Mouse (Mus musculus) embryonic stem cell, embryonic (primary cell): ENCODE measurements around the gene Syt17.
"Not testable (repeated sequence)": the region's sequence is repeated elsewhere in the genome, so short reads cannot be mapped to it uniquely, and the experiment has no call there.

Experiments
- CTCF ChIA-PET, 4 experiments: fragments of 300-600 bp in 2 of 4; fragments of 350-600 bp in 2 of 4; sonication (Branson Sonifier 250); formaldehyde crosslinking; loops; one replicate each; lab custom pipeline; 2022; ENCODE audit warnings: inconsistent platforms in 2 of 4; lab: Charles Lee
- POLR2A ChIA-PET, 4 experiments: fragments of 300-600 bp in 2 of 4; fragments of 350-600 bp in 2 of 4; sonication (Branson Sonifier 250); formaldehyde crosslinking; loops; one replicate each; lab custom pipeline; 2022; ENCODE audit warnings: antibody characterized with exemption in 4 of 4, inconsistent platforms in 1 of 4; lab: Charles Lee

Gene Syt17

GRCm38 (mm10) chr7:118363587-118364233 lies 84.3 kb downstream of the Syt17 start:
- ChIA-PET CTCF (interaction anchor here in 2 of 4 experiments (0.5 to 1.7 kb wide), 2 partner anchors 58 to 944 kb away, joined by 3 to 4 read pairs; no protein-coding TSS in a partner anchor), POLR2A (interaction anchor here in 1 of 4 experiments (0.6 kb wide), 1 partner anchor 18 kb away, joined by 3 read pairs; no protein-coding TSS in a partner anchor)

DNA sequence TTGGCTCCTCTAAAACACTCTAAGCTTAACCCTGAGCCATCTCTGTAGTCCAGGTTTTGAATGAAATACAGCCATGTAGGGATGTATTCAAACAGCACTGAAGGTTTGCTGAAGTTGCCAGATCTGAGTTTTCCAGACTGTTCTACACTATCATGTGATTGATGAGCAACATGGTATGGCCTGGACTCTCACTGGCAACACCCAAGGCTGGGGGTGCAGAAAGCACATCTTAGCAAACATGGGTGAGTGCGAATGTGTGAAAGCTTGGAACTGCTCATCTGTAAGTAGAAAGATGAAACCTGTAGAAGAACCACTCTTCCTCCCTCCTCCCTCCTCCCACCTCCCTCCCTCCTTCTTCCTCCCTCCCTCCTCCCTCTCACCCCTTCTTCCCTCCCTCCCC lies 85.1 kb downstream of the Syt17 start:
- CTCF ChIA-PET: no interaction called here
- POLR2A ChIA-PET: no interaction called here

GRCm38 (mm10) chr7:118362258-118362657 lies 85.8 kb downstream of the Syt17 start:
- ChIA-PET CTCF (interaction anchor here in 1 of 4 experiments (0.5 to 0.6 kb wide), 2 partner anchors 37 to 106 kb away, joined by 3 read pairs; no protein-coding TSS in a partner anchor), POLR2A (interaction anchor here in 1 of 4 experiments (0.6 kb wide), 1 partner anchor 172 kb away, joined by 3 read pairs; no protein-coding TSS in a partner anchor)

DNA sequence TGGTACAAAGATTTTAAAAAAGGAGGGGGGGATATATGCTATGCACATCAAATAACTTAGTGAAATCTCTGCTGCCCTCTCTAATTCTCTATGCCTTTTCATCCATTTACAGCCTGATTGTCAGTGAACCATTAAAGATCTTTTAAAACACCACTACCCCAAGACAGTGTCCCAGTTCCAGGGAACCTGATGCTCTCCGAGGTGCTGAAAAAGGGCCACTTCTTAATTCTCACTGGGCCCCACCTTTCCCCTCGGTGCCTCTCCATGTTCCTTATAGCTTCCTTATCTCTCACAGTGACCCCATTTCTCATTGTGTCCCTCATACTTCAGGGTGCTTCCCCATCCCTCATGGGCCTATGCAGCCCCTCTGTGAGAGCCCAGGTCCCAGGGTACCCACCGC lies 89.0 kb downstream of the Syt17 start:
- ChIA-PET POLR2A (no interaction called here), CTCF (interaction anchor here in 1 of 4 experiments (0.6 kb wide), 1 partner anchor 90 kb away, joined by 4 read pairs; no protein-coding TSS in a partner anchor)

- CTCF ChIA-PET: interaction anchor here in 2 of 4 experiments (0.6 to 1.2 kb wide), 2 partner anchors 8 to 304 kb away, joined by 3 to 5 read pairs; no protein-coding TSS in a partner anchor
Observed at GRCm38 (mm10) chr7:118356410-118357005, 91.5 kb downstream of the Syt17 start.

GRCm38 (mm10) chr7:118350840-118351239 lies 97.2 kb downstream of the Syt17 start:
- ChIA-PET POLR2A (no interaction called here), CTCF (interaction anchor here in 3 of 4 experiments (0.9 to 1.1 kb wide), 3 partner anchors 59 to 645 kb away, joined by 3 to 6 read pairs (median 5); no protein-coding TSS in a partner anchor)

More at GRCm38 (mm10) chr7:118356410-118357005, 91.5 kb downstream of the Syt17 start:
- POLR2A ChIA-PET: not testable (repeated sequence)

- ChIA-PET POLR2A (interaction anchor here in 1 of 4 experiments (0.9 kb wide), 1 partner anchor 22 kb away, joined by 3 read pairs; no protein-coding TSS in a partner anchor), CTCF (no interaction called here)
Observed at GRCm38 (mm10) chr7:118346943-118347342, 101.1 kb downstream of the Syt17 start.

GRCm38 (mm10) chr7:118346432-118346831 lies 101.6 kb downstream of the Syt17 start:
- ChIA-PET POLR2A (interaction anchor here in 1 of 4 experiments (0.9 kb wide), 1 partner anchor 21 kb away, joined by 3 read pairs; no protein-coding TSS in a partner anchor), CTCF (no interaction called here)

DNA sequence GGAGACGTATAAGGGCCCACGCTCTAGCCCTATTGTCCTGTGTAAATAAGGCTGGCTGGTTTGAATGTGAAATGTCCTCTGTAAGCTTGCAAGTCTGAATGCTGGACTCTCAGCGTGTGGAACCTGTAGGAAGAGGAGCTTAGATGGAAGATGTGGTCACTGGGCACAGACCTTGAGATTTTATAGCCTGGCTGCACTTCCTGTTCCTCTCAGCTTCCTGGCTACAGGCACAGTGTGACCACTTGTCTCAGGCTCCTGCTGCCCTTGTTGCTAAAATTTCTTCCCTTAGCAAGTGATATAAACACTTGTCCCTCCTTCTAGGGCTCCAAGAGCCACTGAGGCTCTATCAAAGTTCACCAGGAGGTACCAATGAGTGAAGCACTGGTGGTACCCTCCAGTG lies 102.6 kb downstream of the Syt17 start:
- ChIA-PET POLR2A (no interaction called here), CTCF (no interaction called here)

DNA sequence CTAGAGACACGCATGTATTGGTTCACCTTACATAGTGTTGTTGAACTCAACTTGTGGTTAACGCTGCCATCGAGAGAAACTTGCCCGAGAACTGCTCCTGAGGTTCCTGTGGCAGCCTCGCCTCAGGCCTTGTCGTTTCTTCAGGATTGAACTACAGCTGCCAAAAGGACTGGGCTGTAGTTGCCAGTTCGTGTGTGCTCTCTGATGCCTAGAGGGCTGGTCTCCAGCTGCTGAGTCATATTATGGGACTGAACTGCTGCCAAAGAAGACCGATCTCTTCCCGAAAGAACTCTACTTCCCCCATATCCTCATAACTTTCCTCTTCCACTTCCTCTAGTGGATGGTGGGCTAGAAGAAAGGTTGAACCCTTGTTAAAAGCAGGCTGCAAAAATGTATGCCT lies 103.3 kb downstream of the Syt17 start:
- ChIA-PET POLR2A (no interaction called here), CTCF (interaction anchor here in 1 of 4 experiments (0.5 kb wide), 1 partner anchor 1323 kb away, joined by 3 read pairs; no protein-coding TSS in a partner anchor)
